Mouse (Mus musculus): ENCODE results near the gene Utrn. TPM values are rescaled to one million over a fixed set of nuclear protein-coding genes. Genes with fewer than 3 reads are reported as not detected.
A peak's percentile ranks its signal among the peaks of the same experiment; 100 is the strongest.

Utrn gene
- total RNA-seq, 2 experiments from 2014 or later: 41.5 to 42.8 TPM

DNA sequence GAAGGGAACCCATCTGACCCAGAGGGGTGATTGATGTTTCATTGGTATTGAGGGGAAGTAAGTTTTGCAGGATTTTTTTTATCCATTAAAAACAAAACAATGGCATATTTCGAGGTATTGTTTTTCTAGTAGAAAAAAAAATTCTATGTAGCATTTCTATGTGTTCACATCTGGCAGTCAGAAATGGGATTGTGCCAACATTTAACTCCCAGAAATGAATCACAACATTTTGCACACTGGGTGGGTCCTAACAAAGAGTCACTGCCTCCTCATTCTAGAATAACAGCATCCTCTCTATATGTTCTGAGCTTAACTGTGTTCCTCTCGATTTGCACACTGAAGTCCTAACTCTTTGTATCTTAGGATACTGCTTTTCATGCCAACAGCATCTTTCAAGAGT, 416.5 kb downstream of the Utrn start:
- no peak for DNase-seq (ENCODE audit: extremely low spot score in 1 of 2, low spot score in 2 of 2)
- intact Hi-C loops (cut with DNase I): no loop called here

DNA sequence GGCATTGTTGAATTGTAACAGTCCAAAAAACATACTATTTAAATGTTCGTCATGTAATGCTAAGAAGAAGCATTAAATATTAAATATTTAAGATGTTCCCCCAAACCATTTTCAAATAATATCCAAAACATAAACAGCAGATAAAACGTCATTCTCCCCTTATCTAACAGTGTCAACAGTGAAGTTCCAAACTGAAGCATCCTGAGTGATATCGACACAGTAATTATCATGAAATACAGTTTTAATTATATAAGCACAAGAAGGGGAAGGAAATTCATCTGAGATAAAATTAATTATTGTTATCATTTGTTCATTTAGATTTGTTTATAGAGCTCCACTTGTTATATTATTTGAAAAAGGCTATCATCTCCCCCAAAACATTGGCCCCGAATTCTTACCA, 425.0 kb downstream of the Utrn start:
- no peak for DNase-seq (ENCODE audit: extremely low spot score in 1 of 2, low spot score in 2 of 2)
- intact Hi-C loops (cut with DNase I): no loop called here

DNA sequence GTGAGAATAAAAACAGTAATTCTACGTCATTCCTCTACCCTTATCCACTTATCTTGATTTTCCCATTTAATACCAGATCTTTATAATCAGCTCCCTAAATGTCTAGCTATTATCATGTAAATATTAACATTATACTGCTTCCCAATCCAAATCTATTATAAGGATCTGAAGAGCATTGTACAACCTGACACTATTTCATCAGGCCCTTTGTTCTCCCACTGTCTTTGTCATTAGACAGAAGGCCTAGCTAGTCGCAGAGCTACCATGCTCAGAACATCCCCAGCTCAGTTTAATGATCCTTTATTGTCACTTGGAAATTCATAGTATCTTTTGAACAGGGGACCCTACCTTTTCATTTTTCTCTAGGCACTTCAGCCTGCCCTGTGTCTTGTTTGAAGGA, 436.0 kb downstream of the Utrn start:
- no peak for DNase-seq (ENCODE audit: extremely low spot score in 1 of 2, low spot score in 2 of 2)
- intact Hi-C loops (cut with DNase I): no loop called here

DNA sequence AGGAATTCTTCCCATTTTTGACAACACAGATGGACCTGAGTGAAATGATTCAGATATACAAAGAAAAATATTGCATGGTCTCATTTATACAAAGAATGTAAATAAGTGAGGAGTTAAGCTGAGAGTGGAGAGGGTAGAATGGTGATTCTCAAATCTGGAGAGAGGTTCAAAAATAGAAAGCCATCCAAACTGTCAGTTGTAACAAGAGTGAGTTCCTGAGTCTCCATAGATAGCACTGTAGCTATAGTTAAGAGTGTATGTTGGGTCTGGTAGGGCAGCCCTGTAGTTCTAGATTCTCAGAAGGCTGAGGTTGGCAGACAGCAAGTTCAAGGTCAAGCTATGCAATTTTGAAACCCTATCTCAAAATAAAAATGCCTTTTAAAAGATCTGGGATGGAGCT, 438.8 kb downstream of the Utrn start:
- intact Hi-C loops (cut with DNase I): no loop called here
- no peak for DNase-seq (ENCODE audit: extremely low spot score in 1 of 2, low spot score in 2 of 2)

DNA sequence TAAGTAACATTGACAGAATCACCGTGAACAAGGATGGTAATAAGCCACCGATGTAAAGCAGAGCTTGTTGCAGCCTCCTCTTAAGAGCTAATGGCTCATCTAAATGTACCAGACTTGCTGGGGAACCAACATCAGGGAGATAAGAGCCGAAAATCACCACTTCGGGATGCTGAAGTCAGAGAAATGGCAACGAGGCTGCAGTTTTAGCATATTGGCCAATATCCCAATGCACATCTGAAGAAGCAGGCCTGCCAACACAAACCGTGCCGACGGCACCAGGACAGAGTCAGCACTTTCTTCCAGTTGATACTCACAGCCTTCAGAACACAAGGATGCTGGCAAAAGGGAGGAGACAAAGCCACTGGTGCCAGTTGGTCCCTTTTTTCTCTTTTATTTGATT, 442.3 kb downstream of the Utrn start:
- DNase-seq (ENCODE audit: extremely low spot score in 1 of 2, low spot score in 2 of 2): peak; percentile 6 to 17
- intact Hi-C loops (cut with DNase I): no loop called here

GRCm38 (mm10) chr10:12424944-12425343, 444.2 kb downstream of the Utrn start:
- DNase-seq (ENCODE audit: extremely low spot score in 1 of 2, low spot score in 2 of 2): no peak
- intact Hi-C loops (cut with DNase I): no loop called here

GRCm38 (mm10) chr10:12423994-12424725, 445.0 kb downstream of the Utrn start:
- intact Hi-C loops (cut with DNase I): no loop called here
- DNase-seq (ENCODE audit: extremely low spot score in 1 of 2, low spot score in 2 of 2): no peak

- intact Hi-C loops (cut with DNase I): no loop called here
- DNase-seq (ENCODE audit: extremely low spot score in 1 of 2, low spot score in 2 of 2): no peak
Observed at GRCm38 (mm10) chr10:12414967-12415366, 454.2 kb downstream of the Utrn start.

GRCm38 (mm10) chr10:12406338-12407110, 462.6 kb downstream of the Utrn start:
- no peak for DNase-seq (ENCODE audit: extremely low spot score in 1 of 2, low spot score in 2 of 2)
- intact Hi-C loops (cut with DNase I): no loop called here

DNA sequence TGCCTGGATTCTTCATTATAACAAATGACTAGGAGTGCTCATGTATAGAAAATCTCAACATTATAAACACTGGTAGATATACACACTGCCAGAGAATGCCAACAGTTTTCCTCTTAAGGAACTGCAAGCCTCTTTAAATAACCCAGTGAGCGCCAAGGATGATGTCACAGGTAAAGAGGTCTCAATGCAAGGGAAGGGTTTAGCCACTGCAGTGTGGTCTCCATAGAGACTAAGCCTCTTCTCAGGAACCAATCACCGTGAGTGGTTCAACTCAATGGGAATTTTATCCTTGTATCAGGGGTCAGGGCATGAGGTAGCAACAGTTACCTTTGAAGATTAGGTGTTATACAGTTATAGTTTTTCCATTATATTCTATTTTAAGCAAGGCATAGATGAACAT, 469.7 kb downstream of the Utrn start:
- intact Hi-C loops (cut with DNase I): no loop called here
- no peak for DNase-seq (ENCODE audit: extremely low spot score in 1 of 2, low spot score in 2 of 2)

DNA sequence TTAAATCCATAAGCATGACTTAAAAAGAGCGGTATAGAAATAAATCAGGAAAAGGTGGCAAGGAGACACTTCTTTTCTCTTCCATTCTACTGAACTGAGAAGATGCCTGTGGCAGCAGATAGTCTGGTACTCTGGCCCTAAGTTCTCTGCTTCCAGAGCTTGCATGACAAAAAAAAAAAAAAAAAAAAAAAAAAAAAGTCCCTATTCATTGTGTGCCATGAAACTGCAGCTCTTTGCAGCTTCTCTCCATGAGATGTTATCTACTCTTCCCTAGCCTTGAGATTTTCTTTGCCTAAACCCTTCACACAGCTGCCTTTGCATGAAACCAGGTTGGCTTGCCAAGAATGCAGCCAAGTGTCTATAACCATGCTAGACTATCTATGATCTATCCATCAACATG, 489.0 kb downstream of the Utrn start:
- DNase-seq (ENCODE audit: extremely low spot score in 1 of 2, low spot score in 2 of 2): no peak
- intact Hi-C loops (cut with DNase I): no loop called here

- intact Hi-C loops (cut with DNase I): no loop called here
- no peak for DNase-seq (ENCODE audit: extremely low spot score in 1 of 2, low spot score in 2 of 2)
Observed at GRCm38 (mm10) chr10:12379123-12379522, 490.0 kb downstream of the Utrn start.

GRCm38 (mm10) chr10:12377727-12378126, 491.4 kb downstream of the Utrn start:
- intact Hi-C loops (cut with DNase I): no loop called here
- no peak for DNase-seq (ENCODE audit: extremely low spot score in 1 of 2, low spot score in 2 of 2)

- intact Hi-C loops (cut with DNase I): no loop called here
- DNase-seq (ENCODE audit: extremely low spot score in 1 of 2, low spot score in 2 of 2): no peak
Observed at GRCm38 (mm10) chr10:12376015-12376414, 493.1 kb downstream of the Utrn start.

GRCm38 (mm10) chr10:12374741-12375140, 494.4 kb downstream of the Utrn start:
- DNase-seq (ENCODE audit: extremely low spot score in 1 of 2, low spot score in 2 of 2): no peak
- intact Hi-C loops (cut with DNase I): no loop called here

DNA sequence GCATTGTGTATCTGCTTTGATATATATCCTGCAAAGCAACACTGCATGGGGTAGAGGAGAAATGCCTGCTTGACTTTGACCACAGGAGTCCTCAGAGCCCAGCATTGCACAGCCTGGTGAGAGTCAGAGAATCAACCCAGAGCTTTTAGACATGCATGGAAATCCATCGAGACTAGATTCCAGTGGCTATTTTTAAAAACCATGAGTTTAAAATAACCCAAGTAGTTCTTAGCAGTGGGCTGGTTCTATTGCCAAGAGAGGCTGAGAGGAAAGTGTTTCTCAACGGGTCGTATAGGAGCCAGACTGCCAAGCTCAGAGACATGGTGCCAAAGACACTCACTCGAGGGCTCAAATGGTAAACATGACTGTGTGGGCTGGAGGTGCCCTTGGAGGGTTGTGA, 514.6 kb downstream of the Utrn start:
- intact Hi-C loops (cut with DNase I): no loop called here
- DNase-seq (ENCODE audit: extremely low spot score in 1 of 2, low spot score in 2 of 2): peak in 1 of 2 experiments; percentile 18

DNA sequence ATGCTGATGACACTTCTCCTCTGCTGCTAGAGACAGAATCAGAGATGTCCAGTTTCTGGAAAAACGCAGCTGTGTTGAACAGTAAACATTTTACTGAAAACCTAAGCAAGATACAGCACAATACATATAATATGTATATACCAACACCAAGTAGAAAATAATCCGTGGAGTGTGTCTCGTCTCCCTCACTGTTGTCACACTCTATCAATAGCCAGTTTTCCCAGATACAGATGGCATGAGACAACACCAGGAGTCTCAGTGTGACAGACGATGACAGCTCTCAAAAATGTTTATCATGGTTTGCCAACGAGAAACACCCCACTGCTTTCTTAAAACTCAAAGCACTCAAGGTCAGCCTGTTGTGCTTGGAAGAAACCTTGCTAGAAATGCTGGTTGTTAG, 515.1 kb downstream of the Utrn start:
- peak in 1 of 2 experiments; percentile 7 for DNase-seq (ENCODE audit: extremely low spot score in 1 of 2, low spot score in 2 of 2)
- intact Hi-C loops (cut with DNase I): no loop called here

DNA sequence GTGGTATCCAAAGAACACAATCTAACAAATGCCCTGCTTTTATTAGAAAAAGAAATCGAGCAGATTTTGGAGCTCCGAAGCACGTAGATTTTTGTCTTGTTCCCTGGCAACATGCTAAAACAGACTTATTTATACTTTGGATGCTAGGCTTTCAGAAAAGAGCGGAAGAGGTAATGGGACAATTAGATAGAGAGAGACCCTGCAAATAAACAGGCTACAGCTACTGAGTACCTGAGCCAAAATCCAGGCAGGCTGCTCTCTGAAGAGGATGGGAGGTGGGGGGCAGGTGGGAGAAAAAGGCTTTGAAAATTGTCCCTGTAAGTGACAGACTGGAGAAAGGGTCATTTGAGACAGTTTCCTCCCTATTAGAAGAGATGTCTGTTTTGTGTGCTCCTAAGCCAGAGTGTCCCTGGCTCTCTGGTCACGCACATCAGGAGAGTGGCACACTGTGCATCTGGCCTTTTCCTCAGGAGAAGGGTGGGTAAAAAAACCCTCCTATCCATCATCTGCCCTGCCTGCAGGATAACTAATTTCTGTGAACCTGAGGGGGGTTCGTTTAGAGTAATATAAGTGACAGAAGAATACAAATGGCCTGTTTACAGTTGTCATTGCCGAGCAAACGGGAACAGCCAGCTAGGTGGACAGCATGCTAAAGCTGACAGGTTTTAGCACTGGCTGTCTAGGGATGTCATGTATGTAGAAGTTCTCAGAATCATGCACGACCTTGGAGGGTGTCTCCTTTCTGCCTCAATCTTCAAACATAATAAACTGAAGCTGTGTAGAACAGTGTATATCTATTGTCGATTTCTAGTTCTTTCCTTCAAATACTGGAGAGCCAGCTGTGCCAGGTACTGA, 529.2 kb downstream of the Utrn start:
- peak in 1 of 2 experiments; percentile 36 for DNase-seq (ENCODE audit: extremely low spot score in 1 of 2, low spot score in 2 of 2)
- intact Hi-C loops (cut with DNase I): no loop called here

DNA sequence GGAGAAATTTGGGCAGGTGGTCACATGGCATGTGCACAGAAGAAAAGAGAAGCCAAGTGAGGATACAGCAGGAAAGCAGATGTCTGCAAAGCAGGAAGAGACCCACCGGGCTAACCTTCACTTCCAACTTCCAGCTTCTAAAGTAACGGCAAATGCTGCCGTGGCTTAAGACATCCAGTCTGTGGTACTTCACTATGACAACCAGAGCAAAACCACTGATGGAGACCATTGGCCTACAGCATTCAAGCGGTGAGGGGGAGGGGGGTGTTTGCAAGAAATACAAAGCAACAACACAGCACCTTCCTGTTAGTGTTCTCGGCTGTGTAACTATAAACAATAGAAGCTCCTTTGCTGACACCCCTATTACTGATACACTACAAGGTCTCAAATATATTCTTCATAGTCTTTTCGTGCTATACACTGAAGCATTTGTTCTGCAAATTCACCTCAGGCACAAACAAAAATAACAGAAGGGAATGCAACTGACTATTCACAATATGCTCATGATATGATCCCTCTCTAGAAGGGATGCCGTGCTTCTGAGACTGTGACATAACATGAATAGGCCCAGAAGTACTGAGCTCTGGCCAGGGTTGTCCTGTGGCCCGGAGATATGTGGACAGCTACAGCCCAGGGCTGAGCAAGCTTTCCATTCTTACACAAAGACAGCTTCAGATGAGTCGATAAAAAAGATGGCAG, 530.0 kb downstream of the Utrn start:
- intact Hi-C loops (cut with DNase I): no loop called here
- DNase-seq (ENCODE audit: extremely low spot score in 1 of 2, low spot score in 2 of 2): no peak
